Mouse (Mus musculus) kidney, postnatal 0 days (tissue): Measurements from ENCODE around the gene Hoxa11. TPM values are rescaled to one million over a fixed set of nuclear protein-coding genes. Genes with fewer than 3 reads are reported as not detected.
A peak's percentile ranks its signal among the peaks of the same experiment; 100 is the strongest.

Source experiments
- ATAC-seq: fragments of 200-750 bp; cut with Nextera tagmentation; replicated peaks from 2 replicates; pipeline ENCODE4 v1.8.0; 2017; ENCODE audit warnings: low read depth, moderate number of reproducible peaks, moderate TSS enrichment, moderate library complexity; ENCODE audit not compliant: low FRiP score
- DNase-seq: peaks from one replicate; pipeline ENCODE4 v3.0.0-alpha.2; 2016; ENCODE audit warnings: low spot score
- H3K27ac ChIP-seq: fragments of 300-500 bp; sonication (generic); 2 replicates; pipeline ENCODE4 v1.5.1; 2014; ENCODE audit warnings: mild to moderate bottlenecking
- H3K27me3 ChIP-seq: fragments of 300-500 bp; sonication (generic); 2 replicates; pipeline ENCODE4 v1.6.1; 2014; ENCODE audit warnings: low read length, mixed read lengths; ENCODE audit not compliant: insufficient read depth
- H3K36me3 ChIP-seq: fragments of 300-500 bp; sonication (generic); 2 replicates; pipeline ENCODE4 v1.6.1; 2014; ENCODE audit warnings: low read length, mixed read lengths; ENCODE audit not compliant: insufficient read depth
- H3K4me1 ChIP-seq: fragments of 300-500 bp; sonication (generic); replicated peaks from 2 replicates; pipeline ENCODE4 v1.6.1; 2014; ENCODE audit warnings: antibody characterized with exemption, low read length, mixed read lengths; ENCODE audit not compliant: insufficient read depth
- H3K4me2 ChIP-seq: fragments of 300-500 bp; sonication (generic); 2 replicates; pipeline ENCODE4 v1.6.1; 2014; ENCODE audit warnings: mild to moderate bottlenecking, low read length, moderate library complexity, mixed read lengths
- H3K4me3 ChIP-seq: fragments of 300-500 bp; sonication (generic); replicated peaks from 2 replicates; pipeline ENCODE4 v1.5.1; 2014; ENCODE audit warnings: low read depth, low read length
- H3K9ac ChIP-seq: fragments of 300-500 bp; sonication (generic); 2 replicates; pipeline ENCODE4 v1.6.1; 2014; ENCODE audit warnings: low read depth, low read length
- H3K9me3 ChIP-seq: fragments of 300-500 bp; sonication (generic); replicated peaks from 2 replicates; pipeline ENCODE4 v1.6.1; 2016; ENCODE audit warnings: low read length, inconsistent platforms, mixed read lengths
- CTCF ChIP-seq: IDR thresholded peaks from 2 replicates; pipeline ENCODE4 v1.5.1; 2016; ENCODE audit warnings: antibody characterized with exemption, low read depth, mild to moderate bottlenecking, moderate library complexity
- WGBS: fragments of 180-500 bp; shearing (Covaris S2); extraction: QIAGEN DNeasy Blood & Tissue Kit; methylation state at CpG from one replicate; pipeline ENCODE4 v1.1.7; 2014; 5-methylcytosine and 5-hydroxymethylcytosine counted together
- polyA plus RNA-seq: library from polyadenylated mRNA; unstranded; fragments of >200 nt; fragmentation: Nextera tagmentation; extraction: Ambion mirVana; gene quantifications from 2 replicates; pipeline ENCODE4 v1.2.1, GENCODE M21; 2015

Gene Hoxa11
- polyA plus RNA-seq, 1 experiment from 2014 or later: 27.7 TPM

DNA sequence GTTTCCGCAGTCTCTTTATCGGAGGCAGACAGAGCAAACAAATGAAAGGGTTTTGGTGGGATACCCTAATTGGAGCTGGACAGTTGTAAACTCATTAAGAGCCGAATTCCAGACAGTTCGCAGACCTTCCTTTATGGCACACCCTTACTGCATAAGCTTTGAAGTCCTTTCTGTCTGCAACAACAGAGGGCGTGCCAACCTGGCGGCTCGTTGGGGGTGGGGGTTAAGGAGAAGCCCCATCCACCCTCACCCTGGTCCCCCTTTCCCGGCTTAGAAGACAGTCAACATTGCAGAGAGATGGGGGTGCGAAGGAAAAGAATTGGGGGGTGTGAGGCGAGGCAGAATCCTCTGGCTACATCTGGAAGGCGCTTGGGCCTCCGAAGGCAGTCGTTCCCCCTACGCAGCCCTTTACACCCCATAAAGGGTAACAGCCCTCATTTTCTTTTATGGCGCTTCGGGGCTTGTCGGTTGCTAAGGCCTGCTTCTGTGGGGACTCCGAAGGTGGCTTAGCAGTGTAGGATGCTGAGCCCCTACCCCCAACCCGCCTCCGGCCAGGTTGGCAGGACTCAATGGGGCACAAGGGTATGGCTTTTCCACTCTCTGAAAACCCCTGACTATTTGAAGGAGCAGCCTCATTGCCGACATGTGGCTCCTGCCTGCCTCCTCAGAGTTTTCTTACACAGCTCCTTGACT is 23.5 kb downstream of the Hoxa11 start:
- Histone ChIP-seq H3K27ac (peak overlapping the region; percentile 96), H3K9ac (peak overlapping the region; percentile 97), H3K4me3 (peak overlapping the region; percentile 85), H3K4me2 (peak overlapping the region; percentile 89), H3K9me3 (no peaks in the 10 kb centered on the region), H3K36me3 (0 out of 2 replicates have a peak, but pooled peaks cover 6% of the 10 kb centered on the region), H3K4me1 (peaks cover 23% of the 10 kb centered on the region), H3K27me3 (no peaks in the 10 kb centered on the region)
- 3% methylated on average over 21 of the region's 21 CpGs for WGBS
- peak; percentile 25 for ATAC-seq
- no peak for TF ChIP-seq CTCF
- peak; percentile 89 for DNase-seq

DNA sequence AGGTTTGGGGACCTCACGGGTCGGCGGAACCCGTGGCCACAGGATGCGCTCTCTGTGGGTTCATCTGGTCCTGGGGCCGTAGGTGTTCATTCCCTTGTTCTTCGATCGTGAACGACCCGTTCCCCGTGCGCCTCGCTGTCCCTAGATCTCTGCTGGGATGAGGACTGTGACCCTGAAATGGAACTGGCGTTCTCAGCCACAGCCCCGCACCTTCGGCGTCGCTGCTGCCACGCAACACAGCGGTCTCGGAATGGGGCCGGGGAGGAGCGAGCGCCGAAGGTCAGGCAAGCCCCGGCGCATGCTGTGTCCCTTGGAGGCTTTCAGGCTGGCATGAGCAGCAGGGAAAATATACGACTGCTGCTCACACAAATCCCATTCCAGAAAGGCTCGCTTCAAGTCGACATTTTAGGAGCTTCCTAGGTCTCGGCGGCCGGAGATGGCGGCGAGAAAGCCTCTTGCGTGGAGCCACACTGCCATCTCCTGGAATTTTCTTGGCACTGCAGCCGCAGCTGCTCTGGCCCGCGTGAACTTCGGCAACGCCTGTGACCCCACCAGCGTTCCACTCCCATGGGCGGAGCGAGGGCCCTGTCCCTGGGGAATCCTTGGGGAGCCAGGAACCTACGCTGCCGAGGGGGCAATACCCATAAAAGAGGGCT is 24.1 kb downstream of the Hoxa11 start, which contains the start of gene Hoxa7:
Gene Hoxa7 (minus strand): TSS at position 518 of the 656 bp plus-strand sequence.
- TF ChIP-seq CTCF: peak; percentile 98
- peak within 1 kb of the TSS; percentile 97 for H3K9ac ChIP-seq
- H3K4me3 ChIP-seq: peak within 1 kb of the TSS; percentile 85
- H3K4me1 ChIP-seq: peaks cover 21% of the 10 kb centered on the region
- no peaks in the 10 kb centered on the region for H3K27me3 ChIP-seq
- H3K36me3 ChIP-seq: 0 out of 2 replicates have a peak, but pooled peaks cover 6% of the 10 kb centered on the region
- H3K27ac ChIP-seq: peak within 1 kb of the TSS; percentile 96
- DNase-seq (peak; percentile 96), ATAC-seq (peak; percentile 25)
- H3K4me2 ChIP-seq: peak within 1 kb of the TSS; percentile 89
- under 1% methylated on average over 46 of the region's 46 CpGs for WGBS
- no peaks in the 10 kb centered on the region for H3K9me3 ChIP-seq

DNA sequence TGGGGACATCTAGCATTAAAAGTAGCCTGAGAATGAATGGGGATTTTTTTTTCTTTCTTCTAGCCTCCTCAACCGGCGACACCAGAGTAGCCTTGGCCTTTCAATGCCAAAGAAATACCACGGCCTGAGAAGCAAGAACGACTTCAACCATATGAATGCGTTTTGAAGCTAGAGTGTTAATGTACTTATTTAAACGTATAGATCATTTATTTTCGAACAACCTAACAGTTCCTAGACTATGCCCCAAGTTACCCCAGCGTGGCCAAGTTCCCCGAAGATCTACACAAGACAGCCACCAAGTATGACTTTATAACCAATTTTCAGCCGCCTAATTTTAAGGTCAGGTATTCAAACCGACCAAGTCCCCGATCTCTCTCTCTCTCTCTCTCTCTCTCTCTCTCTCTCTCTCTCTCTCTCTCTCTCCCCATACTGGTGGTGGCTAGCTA is 24.7 kb downstream of the Hoxa11 start:
- Histone ChIP-seq H3K4me2 (peak overlapping the region; percentile 89), H3K9me3 (no peaks in the 10 kb centered on the region), H3K36me3 (0 out of 2 replicates have a peak, but pooled peaks cover 6% of the 10 kb centered on the region), H3K4me3 (peak overlapping the region; percentile 85), H3K27ac (peak overlapping the region; percentile 96), H3K4me1 (peaks cover 27% of the 10 kb centered on the region), H3K9ac (peak overlapping the region; percentile 73), H3K27me3 (no peaks in the 10 kb centered on the region)
- no peak for TF ChIP-seq CTCF
- no peak for DNase-seq
- WGBS: 7% methylated on average over 12 of the region's 12 CpGs
- ATAC-seq: no peak

DNA sequence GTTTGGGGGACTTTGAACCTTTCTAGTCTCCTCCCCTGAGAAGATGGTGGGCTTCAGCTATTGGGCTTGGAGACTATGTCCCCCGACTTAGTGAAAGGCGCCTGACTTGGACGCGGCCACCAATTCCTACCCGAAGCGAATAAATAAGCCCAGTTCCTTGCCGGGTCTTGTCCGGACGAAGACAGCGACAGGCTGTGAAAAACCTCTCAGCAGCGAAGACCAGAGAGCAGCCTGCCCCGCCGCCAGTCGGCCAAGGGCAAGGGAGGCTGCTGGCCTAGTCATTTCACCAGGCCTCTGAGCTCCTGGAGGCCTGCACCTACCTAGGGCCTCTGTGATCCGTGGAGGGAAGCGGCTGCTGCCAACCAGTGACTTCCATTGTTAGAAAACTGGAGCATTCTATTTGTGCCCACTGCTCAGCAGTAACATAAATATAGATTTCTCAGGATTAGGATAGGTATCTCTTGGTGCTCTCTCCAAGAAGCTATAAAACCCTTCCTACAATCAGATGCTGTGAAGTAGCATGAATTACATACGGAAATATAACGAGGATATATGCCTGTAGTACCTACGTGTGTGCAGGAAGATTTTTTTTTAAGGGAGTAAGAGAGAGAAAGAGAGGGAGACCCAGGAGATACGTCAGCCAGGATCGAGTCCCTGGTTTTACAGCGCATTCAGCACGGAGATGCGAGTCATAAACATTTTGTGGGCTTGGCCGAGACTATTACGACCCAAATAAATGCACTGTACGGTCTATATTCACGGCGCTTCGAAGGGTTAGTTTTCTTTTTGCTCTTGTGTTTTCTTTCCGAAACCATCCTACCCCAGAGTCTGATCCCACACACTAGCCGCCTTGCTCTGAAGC is 25.4 kb downstream of the Hoxa11 start:
- Histone ChIP-seq H3K9me3 (no peaks in the 10 kb centered on the region), H3K27me3 (no peaks in the 10 kb centered on the region), H3K4me3 (peak overlapping the region; percentile 85), H3K36me3 (0 out of 2 replicates have a peak, but pooled peaks cover 6% of the 10 kb centered on the region), H3K9ac (peak overlapping the region; percentile 73), H3K27ac (peak overlapping the region; percentile 96), H3K4me2 (peak overlapping the region; percentile 89), H3K4me1 (peaks cover 33% of the 10 kb centered on the region)
- DNase-seq: no peak
- no peak for ATAC-seq
- TF ChIP-seq CTCF: no peak
- WGBS: 13% methylated on average over 32 of the region's 32 CpGs

DNA sequence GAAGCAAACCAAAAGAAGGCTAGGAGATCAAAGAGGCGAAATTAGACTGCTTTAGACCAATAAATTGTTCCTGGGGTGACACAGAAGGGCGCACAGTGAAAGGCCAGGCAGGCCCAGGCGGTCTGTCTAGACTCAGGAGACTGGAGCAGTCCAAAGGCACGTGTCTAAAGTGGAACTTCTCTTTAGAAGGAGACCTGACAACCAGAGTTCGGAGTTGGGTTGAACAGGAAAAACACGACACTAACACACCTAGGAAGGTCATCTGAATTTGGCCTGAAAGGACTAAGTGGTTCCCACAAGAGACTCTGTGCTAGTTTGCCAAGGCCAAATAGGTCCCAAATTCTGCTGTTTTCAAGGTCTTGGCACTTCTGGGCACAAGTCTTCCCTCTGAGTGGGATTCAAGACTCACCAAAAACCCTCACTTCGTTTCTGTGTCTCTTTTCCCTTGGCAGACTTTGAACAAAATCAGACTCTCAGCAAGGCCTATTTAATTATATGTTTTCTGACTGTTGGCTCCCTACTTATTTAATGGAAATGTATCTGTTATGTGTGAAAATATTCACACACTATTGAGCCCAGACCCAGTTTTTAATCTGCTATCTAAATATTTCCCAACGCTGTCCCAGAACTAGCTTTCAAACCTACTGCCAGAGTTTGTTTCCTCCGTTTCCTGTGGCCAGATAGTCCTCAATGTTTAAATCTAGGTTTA is 26.2 kb downstream of the Hoxa11 start:
- no peak for TF ChIP-seq CTCF
- 39% methylated on average over 9 of the region's 9 CpGs for WGBS
- Histone ChIP-seq H3K27me3 (no peaks in the 10 kb centered on the region), H3K4me2 (peak overlapping the region; percentile 89), H3K36me3 (0 out of 2 replicates have a peak, but pooled peaks cover 6% of the 10 kb centered on the region), H3K27ac (peak overlapping the region; percentile 96), H3K9ac (peak overlapping the region; percentile 73), H3K9me3 (no peaks in the 10 kb centered on the region), H3K4me3 (peak overlapping the region; percentile 85), H3K4me1 (peaks cover 41% of the 10 kb centered on the region)
- ATAC-seq: no peak
- no peak for DNase-seq
